Mouse (Mus musculus) limb, embryonic 14.5 days (tissue): ENCODE measurements around the gene Higd1c. TPM values are rescaled to one million over a fixed set of nuclear protein-coding genes. Genes with fewer than 3 reads are reported as not detected.
"Not testable (repeated sequence)": the region's sequence is repeated elsewhere in the genome, so short reads cannot be mapped to it uniquely, and the experiment has no call there.

Experiments used
- ATAC-seq: fragments of 200-750 bp; cut with Nextera tagmentation; 2 replicates; pipeline ENCODE4 v1.8.0; 2017; ENCODE audit warnings: low read depth, moderate number of reproducible peaks, moderate TSS enrichment; ENCODE audit not compliant: low FRiP score
- DNase-seq: peaks from one replicate; pipeline ENCODE4 v3.0.0-alpha.2; 2015; ENCODE audit warnings: low spot score
- H3K27ac ChIP-seq: fragments of 300-500 bp; sonication (generic); replicated peaks from 2 replicates; pipeline ENCODE4 v1.5.1; 2014; ENCODE audit warnings: low read depth, mild to moderate bottlenecking, low read length, moderate library complexity, mixed read lengths
- H3K27me3 ChIP-seq: fragments of 300-500 bp; sonication (generic); 2 replicates; pipeline ENCODE4 v1.6.1; 2014; ENCODE audit warnings: low read length, mixed read lengths; ENCODE audit not compliant: control insufficient read depth, insufficient read depth
- H3K36me3 ChIP-seq: fragments of 300-500 bp; sonication (generic); 2 replicates; pipeline ENCODE4 v1.6.1; 2014; ENCODE audit warnings: mild to moderate bottlenecking, low read length, moderate library complexity, mixed read lengths; ENCODE audit not compliant: control insufficient read depth, insufficient read depth
- H3K4me1 ChIP-seq: fragments of 300-500 bp; sonication (generic); 2 replicates; pipeline ENCODE4 v1.6.1; 2014; ENCODE audit warnings: antibody characterized with exemption, low read length, mixed read lengths; ENCODE audit not compliant: control insufficient read depth, insufficient read depth
- H3K4me2 ChIP-seq: fragments of 300-500 bp; sonication (generic); replicated peaks from 2 replicates; pipeline ENCODE4 v1.6.1; 2014; ENCODE audit warnings: low read depth, mild to moderate bottlenecking, low read length, moderate library complexity; ENCODE audit not compliant: severe bottlenecking
- H3K4me3 ChIP-seq: fragments of 300-500 bp; sonication (generic); replicated peaks from 2 replicates; pipeline ENCODE4 v1.5.1; 2014; ENCODE audit warnings: low read length
- H3K9ac ChIP-seq: fragments of 300-500 bp; sonication (generic); 2 replicates; pipeline ENCODE4 v1.6.1; 2014; ENCODE audit warnings: mild to moderate bottlenecking, low read depth, low read length, moderate library complexity; ENCODE audit not compliant: severe bottlenecking
- H3K9me3 ChIP-seq: fragments of 300-500 bp; sonication (generic); 2 replicates; pipeline ENCODE4 v1.6.1; 2016; ENCODE audit warnings: low read length; ENCODE audit not compliant: control insufficient read depth
- POLR2A ChIP-seq: fragments of 200-500 bp; IDR thresholded peaks from 2 replicates; pipeline ENCODE4 v1.8.0; 2012; ENCODE audit warnings: inconsistent platforms, mild to moderate bottlenecking, moderate library complexity, borderline replicate concordance; ENCODE audit not compliant: insufficient read depth, insufficient read length; ENCODE audit errors: extremely low read depth
- WGBS: fragments of 180-500 bp; shearing (Covaris S2); extraction: QIAGEN DNeasy Blood & Tissue Kit; methylation state at CpG from one replicate; pipeline ENCODE4 v1.1.7; 2014; 5-methylcytosine and 5-hydroxymethylcytosine counted together
- polyA plus RNA-seq, 2 experiments: library from polyadenylated mRNA; depleted of rRNA in 1 of 2; stranded (reverse) in 1 of 2; unstranded in 1 of 2; fragments of >200 nt; fragmentation: Nextera tagmentation in 1 of 2; extraction: Ambion mirVana in 1 of 2; gene quantifications; 2 replicates each; pipeline versions ENCODE4 v1.2.1 to v1.2.3; 2012 to 2014

Gene Higd1c
- polyA plus RNA-seq, 2 experiments, result not detected

DNA sequence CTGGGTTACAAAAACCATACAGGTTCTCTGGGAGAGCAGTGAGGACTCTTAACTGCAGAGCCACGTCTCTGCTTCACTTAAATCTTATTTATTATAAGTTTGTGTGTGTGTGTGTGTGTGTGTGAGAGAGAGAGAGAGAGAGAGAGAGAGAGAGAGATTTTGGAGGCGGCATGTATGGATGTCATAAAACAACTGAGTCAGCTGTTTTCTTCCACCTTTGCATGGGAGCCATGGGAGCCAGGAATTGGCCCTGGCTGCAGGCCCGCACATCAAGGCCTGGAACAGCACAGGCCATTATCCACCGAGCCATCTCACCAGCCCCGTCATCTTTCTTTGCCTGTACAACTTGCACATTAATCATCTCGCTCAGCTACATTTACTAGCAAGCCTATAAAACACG is 2.8 kb downstream of the Higd1c start:
- Histone ChIP-seq H3K9ac (no peak overlapping the region), H3K27ac (no peak overlapping the region), H3K4me1 (no peaks in the 10 kb centered on the region), H3K27me3 (no peaks in the 10 kb centered on the region), H3K36me3 (no peaks in the 10 kb centered on the region), H3K9me3 (no peaks in the 10 kb centered on the region), H3K4me3 (no peak overlapping the region), H3K4me2 (no peak overlapping the region)
- ATAC-seq (no peak), DNase-seq (no peak)
- no peak for TF ChIP-seq POLR2A
- WGBS, result 31% methylated on average over 7 of the region's 7 CpGs

DNA sequence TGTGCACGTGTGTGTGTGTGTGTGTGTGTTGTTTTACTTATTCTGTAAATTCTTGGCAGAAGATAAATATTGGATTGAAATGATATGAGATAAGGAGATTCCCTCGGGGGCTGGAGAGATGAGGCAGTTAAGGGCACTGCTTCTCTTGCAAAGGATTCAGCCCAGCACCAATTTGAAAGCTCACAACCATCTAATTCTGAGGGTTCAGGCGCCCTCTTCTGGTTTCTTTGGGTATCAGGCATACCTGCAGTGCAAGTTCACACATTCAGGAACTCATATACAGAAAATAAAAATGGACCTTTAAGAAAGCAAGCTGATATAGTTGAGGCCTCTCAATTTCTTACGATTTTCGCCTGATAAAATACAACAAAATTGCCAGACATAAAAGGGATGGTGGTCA is 10.7 kb downstream of the Higd1c start:
- Histone ChIP-seq H3K9ac (no peak overlapping the region), H3K36me3 (no peaks in the 10 kb centered on the region), H3K4me2 (no peak overlapping the region), H3K4me1 (no peaks in the 10 kb centered on the region), H3K27ac (no peak overlapping the region), H3K4me3 (no peak overlapping the region), H3K27me3 (no peaks in the 10 kb centered on the region), H3K9me3 (peaks cover 4% of the 10 kb centered on the region; the same call in 1 of the 2 replicates)
- 30% methylated on average over 5 of the region's 5 CpGs for WGBS
- ATAC-seq (no peak), DNase-seq (peak; percentile 68)
- TF ChIP-seq POLR2A, result no peak

GRCm38 (mm10) chr15:100377847-100378505 is 13.6 kb downstream of the Higd1c start:
- H3K4me2 ChIP-seq, H3K27me3 ChIP-seq, H3K9ac ChIP-seq, H3K36me3 ChIP-seq, DNase-seq, H3K4me3 ChIP-seq, H3K4me1 ChIP-seq, H3K27ac ChIP-seq, ATAC-seq, H3K9me3 ChIP-seq: not testable (repeated sequence)
- 19% methylated on average over 2 of the region's 9 CpGs for WGBS

GRCm38 (mm10) chr15:100379658-100380057 is 15.3 kb downstream of the Higd1c start:
- no peaks in the 10 kb centered on the region for H3K27me3 ChIP-seq
- H3K9ac ChIP-seq, result no peak overlapping the region
- no peak overlapping the region for H3K4me2 ChIP-seq
- H3K27ac ChIP-seq, result no peak overlapping the region
- H3K36me3 ChIP-seq, result no peaks in the 10 kb centered on the region
- no peak overlapping the region for H3K4me3 ChIP-seq
- no peaks in the 10 kb centered on the region for H3K4me1 ChIP-seq
- DNase-seq, result no peak
- 91% methylated on average over 8 of the region's 8 CpGs for WGBS
- TF ChIP-seq POLR2A, result no peak
- H3K9me3 ChIP-seq, result no peaks in the 10 kb centered on the region
- ATAC-seq, result no peak

DNA sequence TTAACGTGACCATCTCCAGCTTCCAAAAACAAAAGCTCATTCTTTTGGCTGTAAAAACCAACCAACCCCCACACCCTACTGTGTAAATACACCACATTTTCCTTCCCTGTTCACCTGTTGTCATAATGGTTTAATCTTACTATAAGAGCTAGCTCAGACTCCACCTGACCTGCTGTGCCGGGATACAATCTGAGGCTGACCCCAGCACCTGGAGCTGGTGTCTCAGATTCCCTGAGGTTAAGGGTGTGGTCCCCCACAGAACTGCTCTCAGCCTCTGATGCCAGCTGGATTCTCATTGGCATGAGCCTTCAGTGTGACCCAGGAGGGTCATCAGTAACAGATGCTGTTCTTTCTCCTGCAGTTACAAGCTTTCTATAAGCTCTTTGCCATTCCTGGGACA is 15.8 kb downstream of the Higd1c start:
- Histone ChIP-seq H3K4me3 (no peak overlapping the region), H3K36me3 (no peaks in the 10 kb centered on the region), H3K27me3 (no peaks in the 10 kb centered on the region), H3K9me3 (no peaks in the 10 kb centered on the region), H3K4me2 (no peak overlapping the region), H3K9ac (no peak overlapping the region), H3K4me1 (no peaks in the 10 kb centered on the region), H3K27ac (no peak overlapping the region)
- TF ChIP-seq POLR2A, result no peak
- DNase-seq (no peak), ATAC-seq (no peak)
- WGBS, result 60% methylated on average over 2 of the region's 2 CpGs

- Histone ChIP-seq H3K9me3 (no peaks in the 10 kb centered on the region), H3K4me2 (no peak overlapping the region), H3K4me1 (no peaks in the 10 kb centered on the region), H3K4me3 (no peak overlapping the region), H3K27me3 (no peaks in the 10 kb centered on the region), H3K27ac (no peak overlapping the region), H3K9ac (no peak overlapping the region), H3K36me3 (no peaks in the 10 kb centered on the region)
- TF ChIP-seq POLR2A, result no peak
- DNase-seq, result no peak
- WGBS, result 89% methylated on average over 9 of the region's 9 CpGs
- no peak for ATAC-seq
Observed at GRCm38 (mm10) chr15:100385705-100386104, 21.4 kb downstream of the Higd1c start.
